Mouse (Mus musculus) embryonic facial prominence, embryonic 12.5 days (tissue): Measurements from ENCODE around the gene Ncoa1. TPM values are rescaled to one million over a fixed set of nuclear protein-coding genes. Genes with fewer than 3 reads are reported as not detected.
"Not testable (repeated sequence)": the region's sequence is repeated elsewhere in the genome, so short reads cannot be mapped to it uniquely, and the experiment has no call there.

ENCODE experiments used
- ATAC-seq: fragments of 200-750 bp; cut with Nextera tagmentation; 2 replicates; pipeline ENCODE4 v1.8.0; 2017; ENCODE audit not compliant: insufficient number of reproducible peaks, insufficient read depth, low FRiP score, low TSS enrichment
- H3K27ac ChIP-seq: fragments of 300-500 bp; sonication (generic); 2 replicates; pipeline ENCODE4 v1.5.1; 2016; ENCODE audit warnings: mild to moderate bottlenecking
- H3K27me3 ChIP-seq: fragments of 300-500 bp; sonication (generic); 2 replicates; pipeline ENCODE4 v1.6.1; 2016; ENCODE audit warnings: mild to moderate bottlenecking, moderate library complexity
- H3K36me3 ChIP-seq: fragments of 300-500 bp; sonication (generic); 2 replicates; pipeline ENCODE4 v1.6.1; 2016; ENCODE audit warnings: mild to moderate bottlenecking
- H3K4me1 ChIP-seq: fragments of 300-500 bp; sonication (generic); 2 replicates; pipeline ENCODE4 v1.6.1; 2016
- H3K4me2 ChIP-seq: fragments of 300-500 bp; sonication (generic); replicated peaks from 2 replicates; pipeline ENCODE4 v1.6.1; 2016; ENCODE audit warnings: mild to moderate bottlenecking, moderate library complexity
- H3K4me3 ChIP-seq: fragments of 300-500 bp; sonication (generic); 2 replicates; pipeline ENCODE4 v1.5.1; 2016; ENCODE audit warnings: mild to moderate bottlenecking
- H3K9ac ChIP-seq: fragments of 300-500 bp; sonication (generic); 2 replicates; pipeline ENCODE4 v1.6.1; 2016; ENCODE audit warnings: mild to moderate bottlenecking, moderate library complexity
- H3K9me3 ChIP-seq: fragments of 300-500 bp; sonication (generic); 2 replicates; pipeline ENCODE4 v1.6.1; 2016; ENCODE audit warnings: mild to moderate bottlenecking, moderate library complexity
- whole genome bisulfite sequencing: fragments of 180-500 bp; shearing (Covaris S2); methylation state at CpG from one replicate; pipeline ENCODE4 v1.1.7; 2016; 5-methylcytosine and 5-hydroxymethylcytosine counted together
- polyA plus RNA-seq: library from polyadenylated mRNA; unstranded; fragments of >200 nt; fragmentation: Nextera tagmentation; extraction: Ambion mirVana; gene quantifications from 2 replicates; pipeline ENCODE4 v1.2.1, GENCODE M21; 2016

The Ncoa1 gene
- polyA plus RNA-seq, 1 experiment from 2014 or later, result 9.8 TPM

DNA sequence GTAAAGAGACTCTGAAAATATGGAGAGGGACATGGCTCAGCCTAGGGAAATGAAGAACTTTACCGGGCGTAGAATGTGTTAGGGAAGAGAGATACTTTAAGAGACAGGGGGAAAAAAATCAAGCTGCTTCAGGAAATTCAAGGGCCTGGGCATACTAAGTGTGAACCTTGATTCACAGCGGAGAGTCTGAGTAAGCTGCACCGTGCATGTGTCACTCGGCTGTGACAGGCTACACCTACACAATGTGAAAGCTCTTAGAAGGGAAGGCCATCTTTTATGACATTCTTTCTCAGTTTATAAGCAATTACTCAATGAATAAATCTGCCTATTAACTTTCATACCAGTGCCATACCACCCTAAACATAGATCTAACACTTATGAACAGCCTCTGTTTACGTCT lies 183.2 kb downstream of the Ncoa1 start:
- Histone ChIP-seq H3K9me3 (no peaks in the 10 kb centered on the region), H3K27ac (no peak overlapping the region), H3K4me3 (no peak overlapping the region), H3K4me2 (no peak overlapping the region), H3K4me1 (no peaks in the 10 kb centered on the region), H3K9ac (no peak overlapping the region), H3K27me3 (no peaks in the 10 kb centered on the region), H3K36me3 (peaks cover 18% of the 10 kb centered on the region; the same call in 1 of the 2 replicates)
- WGBS, result 92% methylated on average over 6 of the region's 6 CpGs
- ATAC-seq, result no peak

- ATAC-seq, result no peak
- 41% methylated on average over 3 of the region's 3 CpGs for WGBS
Measured at GRCm38 (mm10) chr12:4285186-4285585, 191.8 kb downstream of the Ncoa1 start.

GRCm38 (mm10) chr12:4279878-4280277 lies 197.1 kb downstream of the Ncoa1 start:
- 0 out of 2 replicates have a peak, but pooled peaks cover 7% of the 10 kb centered on the region for H3K36me3 ChIP-seq
- no peak overlapping the region for H3K4me3 ChIP-seq
- no peak for ATAC-seq
- H3K27me3 ChIP-seq, result no peaks in the 10 kb centered on the region
- H3K4me2 ChIP-seq, result no peak overlapping the region
- no peak overlapping the region for H3K9ac ChIP-seq
- no peaks in the 10 kb centered on the region for H3K4me1 ChIP-seq
- H3K27ac ChIP-seq, result no peak overlapping the region
- no peaks in the 10 kb centered on the region for H3K9me3 ChIP-seq
- 91% methylated on average over 3 of the region's 3 CpGs for WGBS

More at GRCm38 (mm10) chr12:4285186-4285585, 191.8 kb downstream of the Ncoa1 start:
- H3K27ac ChIP-seq, result no peak overlapping the region
- no peaks in the 10 kb centered on the region for H3K4me1 ChIP-seq
- H3K27me3 ChIP-seq, result no peaks in the 10 kb centered on the region
- H3K9me3 ChIP-seq, result no peaks in the 10 kb centered on the region
- no peak overlapping the region for H3K4me2 ChIP-seq
- no peak overlapping the region for H3K9ac ChIP-seq
- H3K36me3 ChIP-seq, result 0 out of 2 replicates have a peak, but pooled peaks cover 5% of the 10 kb centered on the region
- H3K4me3 ChIP-seq, result no peak overlapping the region

DNA sequence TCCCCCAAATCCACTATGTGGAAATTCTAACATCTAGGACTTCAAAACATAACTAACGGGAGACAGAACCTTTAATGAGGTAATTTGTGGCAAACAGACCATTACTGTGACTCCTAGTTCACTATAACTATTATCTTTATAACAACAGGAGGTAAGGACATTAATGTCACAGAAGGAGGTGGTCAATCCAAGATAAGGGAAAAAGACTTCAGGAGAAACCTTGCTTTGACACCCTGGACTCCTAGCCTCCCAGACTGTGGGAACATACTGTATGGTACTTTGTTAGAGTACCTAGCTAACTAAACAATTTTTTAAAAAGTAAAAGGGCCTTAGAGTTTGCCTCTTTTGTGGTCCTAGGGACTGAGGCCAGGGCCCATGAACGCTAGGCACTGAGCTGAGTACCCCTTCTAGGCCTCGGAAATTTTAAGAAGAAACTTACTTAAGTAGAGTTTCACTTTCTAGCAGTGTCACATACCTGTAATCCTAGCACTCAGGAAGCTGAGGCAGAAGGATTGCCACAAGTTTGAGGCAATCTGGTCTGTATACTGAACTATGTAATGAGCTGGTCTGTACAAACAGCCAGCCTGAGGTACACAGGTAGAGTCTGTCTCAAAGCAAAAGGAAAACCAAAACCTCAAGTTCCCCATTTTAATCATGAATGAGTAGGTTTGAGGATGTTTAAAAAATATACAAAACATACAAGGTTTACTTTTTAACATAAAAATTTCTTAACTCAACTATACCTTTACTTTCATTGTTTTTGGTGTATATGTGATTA lies 197.8 kb downstream of the Ncoa1 start:
- Histone ChIP-seq H3K27me3 (no peaks in the 10 kb centered on the region), H3K9me3 (no peaks in the 10 kb centered on the region), H3K36me3 (peaks cover 14% of the 10 kb centered on the region; the same call in 1 of the 2 replicates), H3K4me3 (no peak overlapping the region), H3K27ac (no peak overlapping the region), H3K4me1 (no peaks in the 10 kb centered on the region), H3K4me2 (no peak overlapping the region), H3K9ac (no peak overlapping the region)
- 88% methylated on average over 3 of the region's 3 CpGs for WGBS
- no peak for ATAC-seq

GRCm38 (mm10) chr12:4271078-4271477 lies 205.9 kb downstream of the Ncoa1 start:
- Histone ChIP-seq H3K9me3 (0 out of 2 replicates have a peak, but pooled peaks cover 5% of the 10 kb centered on the region), H3K27ac (no peak overlapping the region), H3K4me2 (no peak overlapping the region), H3K27me3 (no peaks in the 10 kb centered on the region), H3K36me3 (peaks cover 39% of the 10 kb centered on the region), H3K4me3 (no peak overlapping the region), H3K4me1 (no peaks in the 10 kb centered on the region), H3K9ac (no peak overlapping the region)
- no peak for ATAC-seq
- WGBS, result 92% methylated on average over 6 of the region's 6 CpGs

DNA sequence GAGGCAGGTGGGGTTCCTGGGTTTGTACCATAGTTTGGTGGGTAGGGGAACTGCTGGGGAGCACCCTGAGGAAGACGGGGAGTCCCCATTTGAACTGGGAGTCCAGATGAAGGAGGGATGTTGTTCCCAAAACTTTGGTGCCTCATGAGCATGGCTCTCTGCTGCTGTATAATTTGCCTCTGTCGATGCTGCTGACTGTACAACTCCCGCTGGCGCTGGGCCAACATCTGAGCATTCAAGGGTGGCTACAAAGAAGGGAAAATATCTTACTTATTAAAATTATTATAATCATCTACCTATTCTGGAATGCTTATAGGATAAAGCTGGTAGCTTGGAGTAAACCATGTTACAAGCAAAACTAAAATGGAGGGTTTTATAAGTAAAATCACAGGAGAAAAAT lies 209.2 kb downstream of the Ncoa1 start:
- H3K4me1 ChIP-seq, result no peaks in the 10 kb centered on the region
- H3K36me3 ChIP-seq, result peaks cover 26% of the 10 kb centered on the region
- H3K27ac ChIP-seq, result no peak overlapping the region
- H3K4me3 ChIP-seq, result no peak overlapping the region
- ATAC-seq, result no peak
- H3K9ac ChIP-seq, result no peak overlapping the region
- 0 out of 2 replicates have a peak, but pooled peaks cover 5% of the 10 kb centered on the region for H3K9me3 ChIP-seq
- H3K4me2 ChIP-seq, result no peak overlapping the region
- no peaks in the 10 kb centered on the region for H3K27me3 ChIP-seq
- 96% methylated on average over 4 of the region's 4 CpGs for WGBS

GRCm38 (mm10) chr12:4252742-4253655 lies 224.0 kb downstream of the Ncoa1 start:
- ATAC-seq, result no peak
- WGBS, result 90% methylated on average over 16 of the region's 16 CpGs
- Histone ChIP-seq H3K9me3 (no peaks in the 10 kb centered on the region), H3K9ac (no peak overlapping the region), H3K4me2 (no peak overlapping the region), H3K27me3 (no peaks in the 10 kb centered on the region), H3K36me3 (peaks cover 31% of the 10 kb centered on the region), H3K27ac (no peak overlapping the region), H3K4me3 (no peak overlapping the region), H3K4me1 (no peaks in the 10 kb centered on the region)

DNA sequence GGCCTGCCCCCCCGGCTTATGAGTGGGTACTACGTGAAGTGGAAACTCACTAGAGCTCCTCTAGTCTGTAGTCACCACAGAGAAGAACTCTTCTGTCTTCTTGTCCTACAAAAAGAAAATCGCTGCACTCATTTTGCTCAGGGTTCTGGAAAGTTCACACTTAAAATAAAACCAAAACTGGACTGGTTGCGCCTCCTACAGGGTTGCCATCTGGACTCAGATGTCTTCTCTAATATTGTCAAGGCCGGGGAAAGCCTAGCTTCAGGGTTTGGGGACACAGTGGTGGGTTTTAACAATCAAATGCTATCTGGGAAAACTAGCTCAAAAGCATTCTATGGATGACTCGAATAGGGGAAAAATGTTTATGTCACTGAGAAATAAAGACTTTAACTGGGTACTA lies 227.2 kb downstream of the Ncoa1 start:
- Histone ChIP-seq H3K9me3 (no peaks in the 10 kb centered on the region), H3K36me3 (peaks cover 24% of the 10 kb centered on the region), H3K27me3 (no peaks in the 10 kb centered on the region), H3K9ac (no peak overlapping the region), H3K4me3 (no peak overlapping the region), H3K4me1 (no peaks in the 10 kb centered on the region; the same call in 1 of the 2 replicates), H3K4me2 (no peak overlapping the region), H3K27ac (no peak overlapping the region)
- WGBS, result 83% methylated on average over 6 of the region's 6 CpGs
- ATAC-seq, result no peak

GRCm38 (mm10) chr12:4245742-4246141 lies 231.2 kb downstream of the Ncoa1 start:
- Histone ChIP-seq H3K4me1 (no peaks in the 10 kb centered on the region; the same call in 1 of the 2 replicates), H3K27me3 (no peaks in the 10 kb centered on the region), H3K4me3 (no peak overlapping the region), H3K27ac (no peak overlapping the region), H3K9ac (no peak overlapping the region), H3K9me3 (no peaks in the 10 kb centered on the region), H3K36me3 (0 out of 2 replicates have a peak, but pooled peaks cover 7% of the 10 kb centered on the region), H3K4me2 (no peak overlapping the region)
- 83% methylated on average over 10 of the region's 10 CpGs for WGBS
- no peak for ATAC-seq

DNA sequence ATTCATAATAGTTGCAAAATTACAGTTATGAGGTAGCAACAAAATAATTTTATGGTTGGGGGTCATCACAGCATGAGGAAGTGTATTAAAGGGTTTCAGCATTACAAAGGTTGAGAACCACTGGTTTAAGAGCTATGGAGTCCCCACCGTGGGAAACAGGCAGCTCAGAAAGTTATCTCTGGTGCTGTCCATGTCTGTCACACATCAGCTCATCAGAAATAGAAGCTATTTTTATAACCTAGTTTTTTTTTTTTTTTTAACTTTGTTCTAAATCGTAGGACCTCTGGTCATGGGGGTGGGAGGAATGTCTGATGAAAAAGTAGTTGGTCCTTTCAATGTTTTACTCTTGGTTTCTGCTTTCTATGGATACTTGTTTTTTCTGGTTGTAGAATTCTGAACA lies 233.2 kb downstream of the Ncoa1 start:
- 81% methylated on average over 2 of the region's 2 CpGs for WGBS
- Histone ChIP-seq H3K4me3 (no peak overlapping the region), H3K4me2 (no peak overlapping the region), H3K9me3 (no peaks in the 10 kb centered on the region), H3K36me3 (0 out of 2 replicates have a peak, but pooled peaks cover 6% of the 10 kb centered on the region), H3K4me1 (no peaks in the 10 kb centered on the region; the same call in 1 of the 2 replicates), H3K27me3 (no peaks in the 10 kb centered on the region), H3K27ac (no peak overlapping the region), H3K9ac (no peak overlapping the region)
- ATAC-seq, result no peak

DNA sequence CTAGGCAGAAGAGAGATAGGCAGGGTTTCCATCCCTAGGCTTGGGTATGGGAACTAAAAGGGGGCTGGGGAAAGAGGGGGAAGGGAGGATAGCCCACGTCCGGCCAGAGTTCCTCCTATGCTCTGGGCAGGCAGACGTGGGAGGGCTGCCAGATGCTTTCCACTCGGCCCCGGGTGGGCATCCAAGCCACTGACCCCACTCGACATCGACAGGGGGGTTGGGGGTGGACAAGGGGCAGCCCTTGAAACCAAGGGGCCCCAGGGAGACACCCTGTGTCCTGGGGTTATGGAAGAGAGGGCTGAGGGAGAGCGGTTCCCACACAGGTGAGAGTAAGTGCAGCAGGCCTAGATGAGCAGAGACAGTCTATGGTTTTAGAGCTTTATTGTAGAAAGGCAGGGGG lies 236.7 kb downstream of the Ncoa1 start:
- ATAC-seq, H3K4me1 ChIP-seq, H3K9me3 ChIP-seq, H3K36me3 ChIP-seq, H3K4me3 ChIP-seq, H3K9ac ChIP-seq, H3K27me3 ChIP-seq, H3K4me2 ChIP-seq, H3K27ac ChIP-seq: not testable (repeated sequence)
- 77% methylated on average over 8 of the region's 8 CpGs for WGBS
